8 mouse cellular contexts compared by ENCODE assay signal in genomic region chr12:91848394-91849044, GRCm38 (mm10). TPM values are rescaled to one million over a fixed set of nuclear protein-coding genes. Genes with fewer than 3 reads are reported as not detected.
DNase-seq lines count a peak whose midpoint lies in the region; ATAC-seq and TF ChIP-seq lines count a peak whose summit lies in the region.

No protein-coding gene starts in this region.

- H3K27me3 ChIP-seq in heart, postnatal 0 days (ENCODE audit: control insufficient read depth, insufficient read depth, low read length) = no peaks in the 10 kb centered on the region
- no peaks in the 10 kb centered on the region for H3K27me3 ChIP-seq in lung, embryonic 16.5 days (ENCODE audit: control insufficient read depth, insufficient read depth, low read depth, low read length)

- intact Hi-C loops in left cerebral cortex, postnatal 10 days (cut with DNase I) = no loop called here
- intact Hi-C loops in left cerebral cortex, postnatal 25 days (cut with DNase I) = no loop called here

- no peaks in the 10 kb centered on the region for H3K9me3 ChIP-seq in heart, postnatal 0 days (replicated peaks; ENCODE audit: control insufficient read depth, low read length)
- no peaks in the 10 kb centered on the region for H3K9me3 ChIP-seq in lung, embryonic 16.5 days (ENCODE audit: control insufficient read depth, low read length)

- peak overlapping the region; percentile 87 for H3K4me3 ChIP-seq in heart, postnatal 0 days (ENCODE audit: low read depth, low read length)
- H3K4me3 ChIP-seq in lung, embryonic 16.5 days (ENCODE audit: low read length) = peak overlapping the region; percentile 84

- H3K9ac ChIP-seq in heart, postnatal 0 days (replicated peaks; ENCODE audit: low read depth, low read length) = peak overlapping the region; percentile 91
- H3K9ac ChIP-seq in lung, embryonic 16.5 days (ENCODE audit: low read length) = peak overlapping the region; percentile 88

- TF ChIP-seq EP300 in heart, postnatal 0 days (IDR thresholded peaks at IDR 0.05; ENCODE audit: low read depth) = no peak

- H3K4me1 ChIP-seq in heart, postnatal 0 days (ENCODE audit: control insufficient read depth, insufficient read depth) = peaks cover 9% of the 10 kb centered on the region; the same call in 1 of the 2 replicates
- H3K4me1 ChIP-seq in lung, embryonic 16.5 days (replicated peaks; ENCODE audit: control insufficient read depth, insufficient read depth, low read length) = peaks cover 11% of the 10 kb centered on the region

- WGBS in heart, postnatal 0 days = 1% methylated on average over 33 of the region's 33 CpGs
- WGBS in lung, embryonic 16.5 days = 1% methylated on average over 32 of the region's 33 CpGs

- TF ChIP-seq CTCF in heart, postnatal 0 days (IDR thresholded peaks at IDR 0.05; ENCODE audit: low read depth) = no peak

- peaks cover 5% of the 10 kb centered on the region; the same call in 1 of the 2 replicates for H3K36me3 ChIP-seq in heart, postnatal 0 days (replicated peaks; ENCODE audit: control insufficient read depth, insufficient read depth, low read length)
- no peaks in the 10 kb centered on the region for H3K36me3 ChIP-seq in lung, embryonic 16.5 days (ENCODE audit: control insufficient read depth, insufficient read depth, low read length)

- peak overlapping the region; percentile 99 for H3K4me2 ChIP-seq in heart, postnatal 0 days (ENCODE audit: low read depth, low read length)
- peak overlapping the region; percentile 83 for H3K4me2 ChIP-seq in lung, embryonic 16.5 days (ENCODE audit: low read depth, low read length)

- peak overlapping the region; percentile 79 for H3K27ac ChIP-seq in heart, postnatal 0 days (ENCODE audit: low read depth)
- peak overlapping the region; percentile 65 for H3K27ac ChIP-seq in lung, embryonic 16.5 days (ENCODE audit: low read length)

- peak; percentile 27 for DNase-seq in kidney, adult 9 months
- DNase-seq in kidney, adult 18-20 months = no peak
- DNase-seq in adipocyte (ENCODE audit: low spot score) = peak; percentile 56
- no peak for DNase-seq in heart, postnatal 0 days (ENCODE audit: low spot score)
- DNase-seq in T-cell, adult 2 months (ENCODE audit: low spot score) = no peak
- no peak for DNase-seq in left cerebral cortex, postnatal 10 days (ENCODE audit: extremely low spot score in 1 of 2, low spot score in 2 of 2)
- DNase-seq in left cerebral cortex, postnatal 25 days (ENCODE audit: low spot score in 2 of 2) = no peak

- ATAC-seq in heart, postnatal 0 days (ENCODE audit: insufficient read depth, low read depth) = peak; percentile 35
- ATAC-seq in lung, embryonic 16.5 days (ENCODE audit: low read depth) = peak; percentile 49

RNA-seq across cellular contexts. Expression of gene Sel1l, which starts 0.4 kb away (rescaled TPM):
- total RNA-seq in heart, postnatal 0 days (2014; rRNA removed; ENCODE audit: low replicate concordance) = 22.9 and 39.1 TPM in 2 replicates
- polyA plus RNA-seq in heart, postnatal 0 days (2015; fragmentation: Nextera tagmentation; extraction: Ambion mirVana) = 39.5 and 44.2 TPM in 2 replicates
- 105 and 106 TPM in 2 replicates for polyA plus RNA-seq in lung, embryonic 16.5 days (2015; fragmentation: Nextera tagmentation; extraction: Ambion mirVana)
- total RNA-seq in left cerebral cortex, postnatal 10 days (2021) = 100 to 1,000 TPM; 129 to 132 TPM
- total RNA-seq in left cerebral cortex, postnatal 25 days (2021) = 100 to 1,000 TPM; 162 to 163 TPM

Comparison
In these comparisons a context has a peak if more than half of its experiments do, and no peak if none do; other contexts are left out.
1. DNase-seq: peak in kidney, adult 9 months (single experiment) and adipocyte (single experiment); none in kidney, adult 18-20 months (single experiment), heart, postnatal 0 days (single experiment), T-cell, adult 2 months (single experiment), left cerebral cortex, postnatal 10 days (0 of 2) and left cerebral cortex, postnatal 25 days (0 of 2).